Mouse (Mus musculus): ENCODE data around the gene Thap7. TPM values are rescaled to one million over a fixed set of nuclear protein-coding genes. Genes with fewer than 3 reads are reported as not detected.

Thap7 gene
- polyA plus RNA-seq, 1 experiment: 75.1 TPM

DNA sequence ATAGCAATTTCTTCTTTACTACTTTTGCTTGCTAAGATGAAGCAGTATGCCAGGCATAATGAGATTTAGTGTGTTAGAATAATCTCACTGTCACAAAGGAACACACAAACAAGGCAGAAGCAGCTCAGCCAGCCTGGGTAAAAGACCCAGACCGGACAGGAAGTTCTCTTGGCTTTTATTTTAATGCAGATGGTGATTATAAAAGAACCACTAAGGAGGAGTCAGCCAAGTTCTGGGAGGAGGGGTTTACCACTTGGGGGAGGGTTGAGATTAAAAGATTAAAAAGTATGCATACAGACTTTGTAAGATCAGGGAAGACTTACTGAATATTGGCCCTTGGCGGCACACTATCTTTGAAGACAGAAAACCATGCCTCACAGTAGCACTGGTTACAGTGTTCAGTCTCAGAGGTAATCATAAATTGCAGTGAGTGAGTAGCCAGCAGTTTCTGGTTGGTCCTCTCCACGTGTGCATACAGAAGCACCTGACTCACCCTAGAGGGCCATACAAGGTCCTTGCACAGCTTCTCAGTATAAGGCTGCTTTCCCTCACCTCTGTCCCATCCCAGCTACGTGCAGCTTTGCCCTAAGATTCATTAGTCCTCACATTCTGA, 52.5 kb downstream of the Thap7 start:
- DNase-seq (ENCODE audit: low read depth): no peak
- TF ChIP-seq POLR2A (IDR thresholded peaks at IDR 0.05; ENCODE audit: borderline replicate concordance, extremely low read depth, insufficient read depth, insufficient read length, poor library complexity, severe bottlenecking) (no peak), CTCF (IDR thresholded peaks at IDR 0.05; ENCODE audit: borderline replicate concordance, extremely low read depth, insufficient read depth, insufficient read length) (no peak)

Other genes with a start within 250 kb of the Thap7 start
- gene Serpind1, start 199.8 kb downstream of the Thap7 start, polyA plus RNA-seq (2012; rRNA removed): 0.93 and 0.98 TPM in 2 replicates
- 9.5 and 19.6 TPM in 2 replicates for gene Snap29, start 125.2 kb downstream of the Thap7 start, polyA plus RNA-seq (2012; rRNA removed)
- 131 and 151 TPM in 2 replicates for gene Pi4ka, start 124.8 kb downstream of the Thap7 start, polyA plus RNA-seq (2012; rRNA removed)
- gene Crkl, start 79.1 kb downstream of the Thap7 start, polyA plus RNA-seq (2012; rRNA removed): 58.5 and 66.4 TPM in 2 replicates
- 16.6 and 17.4 TPM in 2 replicates for gene Aifm3, start 41.5 kb downstream of the Thap7 start, polyA plus RNA-seq (2012; rRNA removed)
- gene Lztr1, start 22.4 kb downstream of the Thap7 start, polyA plus RNA-seq (2012; rRNA removed): 309 and 395 TPM in 2 replicates
- gene Lrrc74b, start 30.1 kb upstream of the Thap7 start, polyA plus RNA-seq (2012; rRNA removed): 0.47 and 0.78 TPM in 2 replicates
- gene P2rx6, start 30.7 kb upstream of the Thap7 start, polyA plus RNA-seq (2012; rRNA removed): 1.4 and 1.8 TPM in 2 replicates
- 27.5 and 38.6 TPM in 2 replicates for gene Slc7a4, start 52.1 kb upstream of the Thap7 start, polyA plus RNA-seq (2012; rRNA removed)
- 98.5 and 120 TPM in 2 replicates for gene Smpd4, start 88.2 kb upstream of the Thap7 start, polyA plus RNA-seq (2012; rRNA removed)
- gene Ccdc74a, start 115.3 kb upstream of the Thap7 start, polyA plus RNA-seq (2012; rRNA removed): 6.1 and 8.5 TPM in 2 replicates
- 65.0 and 87.3 TPM in 2 replicates for gene Med15, start 201.8 kb upstream of the Thap7 start, polyA plus RNA-seq (2012; rRNA removed)
- 109 and 116 TPM in 2 replicates for gene Klhl22, start 228.5 kb upstream of the Thap7 start, polyA plus RNA-seq (2012; rRNA removed)